Mouse (Mus musculus) stomach, embryonic 15.5 days (tissue): ENCODE measurements around the gene Ugt2a3. TPM values are rescaled to one million over a fixed set of nuclear protein-coding genes. Genes with fewer than 3 reads are reported as not detected.
"Not testable (repeated sequence)": the region's sequence is repeated elsewhere in the genome, so short reads cannot be mapped to it uniquely, and the experiment has no call there.

Source experiments
- ATAC-seq: fragments of 200-750 bp; cut with Nextera tagmentation; 2 replicates; pipeline ENCODE4 v1.8.0; 2017; ENCODE audit warnings: low read depth, moderate number of reproducible peaks, moderate TSS enrichment; ENCODE audit not compliant: insufficient read depth, low FRiP score
- H3K27ac ChIP-seq: fragments of 300-500 bp; sonication (generic); 2 replicates; pipeline ENCODE4 v1.5.1; 2015; ENCODE audit warnings: mild to moderate bottlenecking, inconsistent platforms
- H3K27me3 ChIP-seq: fragments of 300-500 bp; sonication (generic); replicated peaks from 2 replicates; pipeline ENCODE4 v1.6.1; 2015; ENCODE audit warnings: inconsistent platforms
- H3K36me3 ChIP-seq: fragments of 300-500 bp; sonication (generic); 2 replicates; pipeline ENCODE4 v1.6.1; 2015; ENCODE audit warnings: inconsistent platforms
- H3K4me1 ChIP-seq: fragments of 300-500 bp; sonication (generic); 2 replicates; pipeline ENCODE4 v1.6.1; 2015; ENCODE audit warnings: inconsistent platforms
- H3K4me2 ChIP-seq: fragments of 300-500 bp; sonication (generic); 2 replicates; pipeline ENCODE4 v1.6.1; 2015; ENCODE audit warnings: mild to moderate bottlenecking, inconsistent platforms
- H3K4me3 ChIP-seq: fragments of 300-500 bp; sonication (generic); replicated peaks from 2 replicates; pipeline ENCODE4 v1.5.1; 2015; ENCODE audit warnings: inconsistent platforms
- H3K9ac ChIP-seq: fragments of 300-500 bp; sonication (generic); 2 replicates; pipeline ENCODE4 v1.6.1; 2015; ENCODE audit warnings: inconsistent platforms
- H3K9me3 ChIP-seq: fragments of 300-500 bp; sonication (generic); 2 replicates; pipeline ENCODE4 v1.6.1; 2016; ENCODE audit warnings: inconsistent platforms
- WGBS: fragments of 180-500 bp; shearing (Covaris S2); methylation state at CpG from one replicate; pipeline ENCODE4 v1.1.7; 2015; 5-methylcytosine and 5-hydroxymethylcytosine counted together
- polyA plus RNA-seq: library from polyadenylated mRNA; unstranded; fragments of >200 nt; fragmentation: Nextera tagmentation; extraction: Ambion mirVana; gene quantifications from 2 replicates; pipeline ENCODE4 v1.2.1, GENCODE M21; 2015

The Ugt2a3 gene
- polyA plus RNA-seq, 1 experiment from 2014 or later: 0.37 TPM

GRCm38 (mm10) chr5:87311392-87311791, 25.6 kb downstream of the Ugt2a3 start:
- H3K4me3 ChIP-seq: no peak overlapping the region
- H3K4me2 ChIP-seq: no peak overlapping the region
- no peaks in the 10 kb centered on the region for H3K9me3 ChIP-seq
- WGBS: 88% methylated on average over 12 of the region's 12 CpGs
- no peak overlapping the region for H3K9ac ChIP-seq
- no peak for ATAC-seq
- no peaks in the 10 kb centered on the region for H3K36me3 ChIP-seq
- no peak overlapping the region for H3K27ac ChIP-seq
- no peaks in the 10 kb centered on the region for H3K27me3 ChIP-seq
- H3K4me1 ChIP-seq: no peaks in the 10 kb centered on the region

- H3K27me3 ChIP-seq, ATAC-seq, H3K9me3 ChIP-seq, H3K9ac ChIP-seq, H3K36me3 ChIP-seq, H3K4me2 ChIP-seq, H3K27ac ChIP-seq, H3K4me1 ChIP-seq, H3K4me3 ChIP-seq: not testable (repeated sequence)
- WGBS: 71% methylated on average over 4 of the region's 4 CpGs
Observed at GRCm38 (mm10) chr5:87286180-87286579, 50.8 kb downstream of the Ugt2a3 start.

GRCm38 (mm10) chr5:87275986-87276385, 61.0 kb downstream of the Ugt2a3 start:
- not testable (repeated sequence) for H3K27me3 ChIP-seq, H3K9me3 ChIP-seq, ATAC-seq, H3K27ac ChIP-seq, H3K36me3 ChIP-seq, H3K9ac ChIP-seq, H3K4me1 ChIP-seq, H3K4me3 ChIP-seq, H3K4me2 ChIP-seq
- 83% methylated on average over 4 of the region's 4 CpGs for WGBS

GRCm38 (mm10) chr5:87275581-87275980, 61.4 kb downstream of the Ugt2a3 start:
- no peaks in the 10 kb centered on the region for H3K9me3 ChIP-seq
- H3K4me2 ChIP-seq: no peak overlapping the region
- ATAC-seq: no peak
- no peak overlapping the region for H3K27ac ChIP-seq
- WGBS: 82% methylated on average over 6 of the region's 6 CpGs
- H3K9ac ChIP-seq: no peak overlapping the region
- H3K4me3 ChIP-seq: no peak overlapping the region
- no peaks in the 10 kb centered on the region for H3K27me3 ChIP-seq
- no peaks in the 10 kb centered on the region for H3K4me1 ChIP-seq
- no peaks in the 10 kb centered on the region for H3K36me3 ChIP-seq

Other genes with a start within 250 kb of the Ugt2a3 start
- gene Ugt2b36, start 244.6 kb downstream of the Ugt2a3 start, polyA plus RNA-seq: 3.6 and 4.5 TPM in 2 replicates
- gene Ugt2b5, start 196.9 kb downstream of the Ugt2a3 start, polyA plus RNA-seq: 8.6 and 11.1 TPM in 2 replicates
- gene Ugt2b37, start 82.4 kb downstream of the Ugt2a3 start, polyA plus RNA-seq: not detected in 2 replicates
- gene Ugt2b38, start 87.0 kb upstream of the Ugt2a3 start, polyA plus RNA-seq: not detected in 2 replicates
- gene Ugt2a2, start 145.1 kb upstream of the Ugt2a3 start, polyA plus RNA-seq: not detected in 2 replicates
- not detected in 2 replicates for gene Gm43638, start 149.6 kb upstream of the Ugt2a3 start, polyA plus RNA-seq
- not detected in 2 replicates for gene Ugt2a1, start 153.7 kb upstream of the Ugt2a3 start, polyA plus RNA-seq
- 17.8 and 19.0 TPM in 2 replicates for gene Sult1b1, start 201.0 kb upstream of the Ugt2a3 start, polyA plus RNA-seq
- 30.7 and 39.2 TPM in 2 replicates for gene Sult1d1, start 231.8 kb upstream of the Ugt2a3 start, polyA plus RNA-seq